Mouse (Mus musculus) frontal cortex, postnatal 25 days (tissue): ENCODE data around the gene Slc43a3.
"Not testable (repeated sequence)": the region's sequence is repeated elsewhere in the genome, so short reads cannot be mapped to it uniquely, and the experiment has no call there.

Experiments
- DNase-seq, 2 experiments: peaks; one replicate each; pipeline ENCODE4 v3.0.0; 2022; ENCODE audit warnings: low spot score in 2 of 2

Slc43a3 gene

DNA sequence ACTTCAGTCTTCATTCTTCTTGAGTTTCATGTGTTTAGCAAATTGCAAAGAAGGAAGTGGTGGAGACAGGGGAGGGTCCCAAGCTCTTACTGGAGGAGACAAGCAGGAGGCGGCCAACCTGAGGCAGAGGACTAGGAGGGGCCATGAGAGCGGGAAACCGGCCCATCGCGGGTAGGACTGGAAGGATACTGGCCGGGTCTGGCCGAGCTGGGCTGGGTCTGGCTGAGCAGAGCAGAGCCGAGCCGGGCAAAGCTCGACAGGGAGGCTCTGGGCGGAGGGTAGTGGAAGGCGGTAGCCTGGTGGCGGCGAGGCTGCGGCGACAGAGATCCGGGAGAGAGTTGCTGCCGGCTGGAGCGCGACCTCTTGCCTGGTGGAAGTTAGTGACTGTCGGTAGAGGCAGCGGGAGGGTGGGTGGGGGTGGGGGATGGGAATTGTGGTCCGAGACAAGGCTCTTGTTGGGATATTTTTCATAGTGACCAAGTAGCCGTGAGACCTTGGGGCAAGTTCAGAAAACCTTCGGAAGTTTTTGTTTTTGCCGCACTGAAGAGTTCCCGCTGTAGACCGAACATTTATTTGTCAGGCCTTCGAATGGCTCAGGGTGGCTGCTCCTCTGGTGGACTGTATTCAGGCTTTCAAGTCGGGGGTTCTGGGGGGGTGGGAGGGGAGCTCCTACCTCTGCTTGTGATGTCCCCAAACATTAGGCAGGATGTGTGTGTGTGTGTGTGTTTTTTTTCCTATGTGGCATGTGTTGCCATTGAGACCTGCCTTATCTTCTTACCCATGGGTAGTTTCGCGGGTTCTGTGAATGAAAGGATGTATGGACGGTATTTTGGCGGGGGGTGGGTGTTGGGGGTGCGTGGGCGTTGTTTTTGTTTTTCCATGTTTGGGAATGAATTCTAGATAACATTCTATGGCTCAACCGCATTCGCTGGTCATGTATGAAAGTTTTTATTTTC is at the start of gene Slc43a3:
Gene Slc43a3, plus strand, starts transcription at position 106 of the 956 bp plus-strand sequence.
- no peak for DNase-seq

DNA sequence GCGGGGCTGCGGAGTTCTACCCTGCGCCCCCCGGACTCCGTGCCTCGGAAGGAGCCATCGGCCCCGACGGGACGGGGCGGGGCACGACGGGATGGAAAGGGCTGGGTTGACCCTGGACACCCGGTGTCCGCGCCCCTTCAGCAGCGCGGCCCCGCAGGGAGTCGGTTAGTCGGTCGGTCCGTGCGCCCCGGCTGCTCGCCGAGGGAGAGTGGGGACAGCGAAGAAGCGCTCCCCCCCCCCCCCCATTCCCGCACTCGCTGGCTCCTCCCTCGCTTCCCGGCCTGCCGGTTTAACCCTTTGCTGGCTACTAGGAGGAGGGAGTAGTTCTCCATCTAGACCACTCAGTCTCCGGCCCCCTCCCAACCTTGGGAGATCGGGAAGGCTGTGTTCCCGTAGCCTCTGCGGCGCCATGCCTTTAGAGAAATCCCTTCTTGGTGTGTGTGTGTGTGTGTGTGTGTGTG is 49.5 kb upstream of the Slc43a3 start:
- no peak for DNase-seq

DNA sequence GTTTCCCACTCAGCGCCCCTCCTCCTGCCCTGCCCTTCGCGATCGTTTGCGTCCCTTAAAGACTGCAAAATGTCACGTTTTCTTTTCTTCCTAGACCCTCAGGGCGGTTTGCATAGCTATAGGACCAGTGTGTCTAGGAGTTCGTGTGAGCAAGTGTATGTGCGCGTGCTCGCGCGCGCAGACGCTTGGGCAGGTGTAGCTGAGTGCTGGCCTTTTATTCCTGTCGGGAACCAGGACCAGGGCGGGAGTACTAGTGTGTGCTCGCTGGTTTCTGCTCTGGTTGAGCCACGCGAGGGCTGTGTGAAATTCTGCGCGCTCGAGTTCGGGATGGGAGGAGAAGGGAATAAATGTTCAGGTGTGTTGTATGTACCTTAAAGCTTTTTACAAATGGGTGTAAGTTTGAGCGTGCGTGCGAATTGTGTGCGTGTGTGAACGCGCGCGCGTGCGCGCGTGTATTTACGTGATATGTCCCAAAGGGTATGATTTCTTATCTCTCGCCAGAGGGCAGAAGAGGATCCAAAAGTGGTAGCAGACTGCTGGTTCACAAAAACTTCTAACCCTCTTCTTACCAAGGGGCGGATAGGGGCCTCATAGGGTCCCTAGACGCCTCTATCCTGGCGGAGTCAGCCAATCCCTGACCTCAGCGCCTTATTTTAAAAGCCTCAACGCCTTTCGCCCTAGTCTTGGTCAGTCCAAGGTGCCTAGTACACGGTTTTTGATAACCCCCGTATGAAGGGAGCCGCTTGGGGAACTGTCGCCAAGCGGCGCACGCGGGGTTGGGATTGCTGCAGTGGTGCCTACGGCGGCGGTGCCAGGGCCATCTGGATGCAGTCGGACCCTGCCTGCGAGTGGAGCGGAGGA is 48.7 kb upstream of the Slc43a3 start:
- no peak for DNase-seq

DNA sequence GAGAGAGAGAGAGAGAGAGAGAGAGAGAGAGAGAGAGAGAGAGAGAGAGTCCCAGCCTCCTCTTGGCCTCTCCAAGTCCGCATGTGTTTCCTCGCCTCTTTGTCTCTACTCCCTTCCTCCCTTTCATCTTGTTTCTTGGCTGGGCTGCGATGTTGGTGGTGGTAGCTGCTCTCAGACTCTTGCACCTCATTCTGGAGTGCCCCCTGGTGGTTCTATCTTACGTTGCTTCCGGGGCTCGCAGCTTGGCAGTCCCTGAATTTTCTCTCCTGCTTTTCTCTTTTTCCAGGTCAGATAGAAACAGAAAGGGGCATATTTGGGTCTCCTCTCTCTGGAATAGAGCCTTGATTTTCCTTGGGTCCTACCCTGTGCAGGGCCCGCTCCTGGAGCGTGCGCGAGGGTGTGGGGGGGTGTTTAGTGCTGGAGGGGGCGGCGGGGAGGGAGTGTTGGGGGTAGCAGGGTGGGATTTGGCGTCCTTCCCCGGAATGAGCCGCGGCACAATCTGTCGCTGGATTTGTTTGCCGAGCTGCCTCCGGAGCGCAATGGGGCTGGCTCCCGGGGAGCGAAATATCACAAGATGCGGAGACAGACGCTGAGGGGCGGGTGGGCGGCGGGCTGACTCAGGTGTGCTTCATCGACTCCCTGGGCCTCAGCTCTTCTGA is 47.6 kb upstream of the Slc43a3 start:
- peak in 1 of 2 experiments; percentile 72 for DNase-seq

DNA sequence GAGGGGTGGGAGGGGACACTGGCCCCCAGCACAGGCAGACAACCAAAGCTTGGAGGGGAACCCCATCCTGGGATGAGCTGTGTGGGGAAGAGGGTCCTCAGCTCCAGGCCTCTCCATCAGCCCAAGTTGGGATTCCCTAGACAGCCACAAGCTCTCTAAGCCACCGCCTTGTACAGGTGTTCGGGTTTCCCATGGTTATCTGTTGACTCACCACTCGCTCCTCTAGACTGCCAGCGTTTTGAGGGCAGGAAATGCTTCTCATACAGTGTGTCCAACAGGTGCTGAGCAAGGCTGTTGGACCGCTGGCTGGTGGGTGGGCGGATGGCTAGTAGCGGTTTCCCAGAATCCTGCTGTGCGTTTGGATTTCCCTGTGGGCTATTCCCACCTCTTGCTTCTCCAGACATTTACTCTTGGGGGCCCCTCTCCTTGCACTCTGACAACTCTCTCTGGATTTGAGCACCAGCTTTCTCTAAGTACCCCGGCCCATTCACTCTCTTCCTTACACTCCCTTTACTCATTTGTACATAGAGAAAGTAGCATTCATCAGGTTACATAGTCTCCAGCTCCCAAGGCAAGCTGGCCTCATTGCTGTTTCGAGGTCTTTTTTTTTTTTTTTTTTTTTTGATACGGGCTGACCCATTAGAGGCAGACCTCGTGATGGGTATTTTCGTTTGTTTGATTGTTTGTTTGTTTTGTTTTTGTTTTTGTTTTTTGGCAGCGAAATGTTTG is 46.9 kb upstream of the Slc43a3 start:
- no peak for DNase-seq

DNA sequence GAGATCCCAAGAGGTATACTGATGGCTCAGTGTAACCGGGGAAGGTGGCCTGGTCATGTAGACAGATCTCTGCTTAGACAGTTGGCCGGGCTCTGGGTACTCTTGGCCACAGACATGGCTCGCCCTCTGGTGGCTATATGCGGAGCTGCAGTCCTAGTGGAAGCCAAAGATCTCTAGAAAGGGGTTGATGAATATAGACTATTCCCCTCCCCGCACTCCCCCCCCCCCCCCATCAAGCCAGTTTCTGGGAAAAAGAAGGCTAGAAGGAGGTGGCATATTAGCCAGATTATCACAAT is 46.4 kb upstream of the Slc43a3 start:
- DNase-seq = peak in 1 of 2 experiments; percentile 65

DNA sequence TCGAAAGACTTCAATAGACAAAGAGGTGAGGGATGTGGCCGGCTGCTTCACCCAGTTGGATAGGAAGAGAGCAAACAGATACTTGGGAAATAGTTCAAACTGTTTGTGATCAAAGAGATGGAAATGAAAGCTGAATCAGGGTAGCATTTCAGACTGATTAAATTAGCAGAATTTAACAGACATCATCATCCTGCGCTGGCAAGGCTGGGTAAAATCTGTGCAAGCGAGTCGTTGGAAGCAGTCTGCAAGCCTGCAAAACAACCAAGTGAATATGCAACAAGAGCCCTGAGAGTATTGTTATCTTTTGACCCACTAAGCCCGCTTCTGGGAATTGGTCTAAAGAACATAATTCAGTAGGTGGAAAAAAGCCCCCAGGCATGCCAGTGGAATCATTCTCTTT is 43.0 kb upstream of the Slc43a3 start:
- no peak for DNase-seq

DNA sequence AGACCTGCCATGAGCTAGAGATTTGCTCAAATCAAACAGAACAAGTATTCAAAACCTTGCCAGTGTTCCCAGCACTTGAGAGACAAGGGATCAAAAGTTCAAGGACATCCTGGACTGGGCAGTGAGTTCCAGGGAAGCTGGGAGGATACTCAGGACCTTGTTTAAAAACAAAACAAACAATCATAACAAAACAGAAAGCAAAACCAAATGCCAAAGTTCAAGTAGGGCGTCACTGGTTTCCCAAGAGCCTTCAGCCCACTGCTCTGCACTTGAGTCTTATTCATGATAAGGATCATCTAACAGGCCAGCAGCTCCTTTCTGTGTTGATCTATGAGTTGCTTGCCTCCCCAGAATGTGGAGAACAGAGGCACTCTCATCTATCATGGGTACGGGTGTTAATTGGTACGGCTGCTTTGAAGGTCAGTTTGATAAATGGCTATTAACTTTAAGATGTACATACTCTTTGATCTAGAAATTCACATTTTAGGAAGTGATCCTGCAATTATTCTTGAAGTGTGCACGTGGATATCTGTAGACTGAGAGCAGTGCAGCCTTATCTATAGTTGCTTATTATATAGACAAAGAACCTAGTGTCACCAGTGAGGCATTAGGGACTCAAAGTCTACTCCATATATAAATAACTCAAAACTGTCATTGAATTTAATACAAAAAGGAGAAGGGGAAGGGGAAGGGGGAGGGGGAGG is 40.7 kb upstream of the Slc43a3 start:
- DNase-seq = no peak

DNA sequence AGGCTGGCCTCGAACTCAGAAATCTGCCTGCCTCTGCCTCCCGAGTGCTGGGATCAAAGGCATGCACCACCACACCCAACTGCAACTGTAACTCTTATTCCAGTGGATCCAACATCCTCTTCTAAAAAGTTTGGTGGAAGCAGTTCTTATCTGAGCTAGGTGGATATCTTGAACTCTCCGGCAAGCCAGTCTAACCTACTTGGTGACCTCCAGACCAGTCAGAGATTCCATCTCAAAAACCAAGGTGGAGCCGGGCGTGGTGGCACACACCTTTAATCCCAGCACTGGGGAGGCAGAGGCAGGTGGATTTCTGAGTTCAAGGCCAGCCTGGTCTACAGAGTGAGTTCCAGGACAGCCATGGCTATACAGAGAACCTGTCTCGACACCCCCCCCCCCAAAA is 39.7 kb upstream of the Slc43a3 start:
- not testable (repeated sequence) for DNase-seq

DNA sequence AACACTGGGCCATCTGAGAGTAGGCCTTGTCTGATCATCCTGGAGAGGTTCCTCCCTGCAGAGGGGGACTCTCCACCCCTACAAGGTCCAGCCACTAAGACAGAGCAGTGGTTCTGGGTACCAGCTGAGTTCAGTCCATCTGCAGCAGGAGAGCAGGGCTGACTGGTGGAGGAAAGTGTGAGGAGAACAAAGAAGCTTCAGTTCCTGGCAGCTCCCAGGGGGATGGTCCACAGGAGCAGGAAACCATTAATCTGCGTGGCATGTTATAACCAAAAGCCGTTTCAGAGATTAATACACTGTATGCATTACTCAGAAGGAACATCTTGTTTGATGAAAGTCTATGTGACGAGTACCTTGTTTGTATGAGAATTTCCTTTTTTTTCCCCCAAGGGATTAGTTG is 23.7 kb upstream of the Slc43a3 start:
- DNase-seq = no peak

DNA sequence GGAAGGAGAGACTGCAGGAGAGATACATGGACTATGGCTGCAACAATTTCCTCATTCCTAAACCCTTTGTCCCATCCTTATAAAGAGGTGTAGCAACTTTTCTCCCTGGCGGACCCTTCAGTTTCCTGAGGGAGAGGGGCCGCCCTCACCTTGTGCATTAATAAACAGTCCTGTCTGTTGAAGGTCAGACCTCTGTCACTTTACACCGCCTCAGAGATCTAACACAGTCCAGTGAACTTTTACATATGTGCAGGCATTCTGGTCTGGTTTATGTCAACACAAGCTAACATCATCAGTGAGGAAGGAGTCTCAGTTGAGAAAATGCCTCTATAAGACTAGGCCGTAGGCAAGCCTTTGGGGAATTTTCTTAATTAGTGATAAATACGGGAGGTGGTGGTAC is 22.5 kb upstream of the Slc43a3 start:
- no peak for DNase-seq

DNA sequence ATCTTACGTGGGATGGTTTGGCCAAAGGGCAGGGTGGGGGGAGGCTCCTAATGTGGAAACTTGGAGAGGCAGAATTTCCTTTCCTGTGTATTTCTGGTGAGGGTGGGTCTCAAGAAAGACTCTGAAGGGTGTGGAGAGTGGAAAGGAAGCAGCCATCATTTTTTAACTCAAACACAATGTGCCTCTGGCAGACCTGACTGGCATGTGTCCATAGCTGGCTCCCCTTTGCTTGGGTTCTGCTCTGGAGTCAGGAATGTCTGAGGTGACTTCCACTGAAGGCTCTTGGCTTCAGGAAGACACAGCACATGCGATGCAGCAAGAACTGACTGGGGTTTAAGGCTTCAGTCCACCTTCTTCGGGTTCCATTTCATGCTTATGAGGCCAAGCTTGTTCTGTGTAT is 21.0 kb upstream of the Slc43a3 start:
- DNase-seq = no peak

DNA sequence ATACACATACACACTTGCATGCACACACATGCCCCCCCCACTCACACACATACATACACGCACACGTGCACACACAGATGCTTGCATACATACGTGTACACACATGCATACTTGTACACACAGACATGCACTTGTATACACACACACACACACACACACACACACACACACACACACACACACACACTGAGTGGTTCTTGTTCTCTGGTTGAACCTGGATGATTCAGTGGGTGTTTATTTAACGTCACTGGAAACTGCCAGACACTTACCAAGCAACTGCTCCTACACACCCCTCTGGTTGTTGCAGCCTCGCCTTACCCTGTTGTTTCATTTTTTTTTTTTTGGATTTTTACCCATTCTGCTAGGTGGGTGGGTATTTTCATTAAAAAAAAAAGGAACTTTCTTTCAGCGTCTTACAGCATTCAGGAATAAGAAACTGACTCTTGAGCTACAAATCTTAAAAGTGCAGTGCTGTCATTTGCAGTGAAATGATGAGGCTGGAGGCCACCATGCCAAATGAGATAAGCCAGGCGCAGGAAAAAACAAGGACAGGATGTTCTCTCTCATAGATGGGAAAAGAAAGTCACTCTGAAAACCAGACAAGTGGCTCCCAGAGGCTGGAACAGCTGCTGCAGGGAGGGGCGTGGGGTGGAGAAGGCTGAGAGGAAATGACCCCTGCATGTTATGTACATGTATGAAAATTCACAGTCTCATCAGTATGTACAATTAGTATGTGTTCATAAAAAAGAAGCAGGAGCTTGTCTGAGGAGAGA is 19.6 kb upstream of the Slc43a3 start:
- DNase-seq = no peak

DNA sequence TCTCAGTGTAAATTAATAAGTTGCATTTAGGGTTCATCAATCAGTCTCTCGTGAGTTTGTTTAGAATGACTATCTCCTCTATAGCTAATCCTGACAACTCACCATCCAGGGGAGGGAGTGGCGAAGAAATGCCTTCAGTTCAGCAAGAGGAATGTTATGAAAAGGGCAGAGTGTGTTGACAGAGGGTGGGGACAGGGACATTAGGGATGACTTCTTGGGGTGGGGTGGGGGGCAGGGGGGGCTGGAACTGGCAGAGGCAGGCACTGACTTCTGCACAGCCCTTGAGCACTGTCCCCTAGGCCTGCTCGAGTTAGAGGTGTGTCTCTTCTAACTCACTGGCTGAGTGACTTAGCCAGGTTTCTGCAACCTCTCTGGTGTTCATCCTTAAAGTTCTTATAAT is 18.2 kb upstream of the Slc43a3 start:
- no peak for DNase-seq

DNA sequence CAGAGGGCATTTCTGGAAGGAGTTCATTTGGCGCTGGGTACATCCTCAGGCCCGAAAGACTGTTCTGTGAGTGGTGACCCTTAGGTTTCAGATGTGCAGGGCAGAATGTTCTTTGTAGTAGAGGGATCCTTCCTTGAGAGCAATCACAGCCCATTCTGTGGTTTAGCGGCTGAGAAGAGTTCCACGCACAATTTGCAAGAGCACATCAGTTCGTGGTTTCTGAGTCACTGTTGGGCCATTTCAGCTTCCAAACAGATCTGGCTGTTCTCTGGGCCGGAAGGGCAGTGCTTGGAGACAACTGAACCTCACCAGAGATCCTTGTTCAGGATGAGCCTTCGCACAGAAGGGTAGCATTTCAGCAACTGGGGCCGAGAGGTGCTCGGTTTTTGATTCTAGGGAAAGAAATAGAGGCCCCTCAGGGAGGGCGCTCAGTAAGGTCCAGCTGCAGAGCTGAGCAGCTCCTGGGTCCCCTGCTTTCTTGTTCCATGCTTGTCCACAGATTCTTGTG is 16.7 kb upstream of the Slc43a3 start:
- DNase-seq = no peak

DNA sequence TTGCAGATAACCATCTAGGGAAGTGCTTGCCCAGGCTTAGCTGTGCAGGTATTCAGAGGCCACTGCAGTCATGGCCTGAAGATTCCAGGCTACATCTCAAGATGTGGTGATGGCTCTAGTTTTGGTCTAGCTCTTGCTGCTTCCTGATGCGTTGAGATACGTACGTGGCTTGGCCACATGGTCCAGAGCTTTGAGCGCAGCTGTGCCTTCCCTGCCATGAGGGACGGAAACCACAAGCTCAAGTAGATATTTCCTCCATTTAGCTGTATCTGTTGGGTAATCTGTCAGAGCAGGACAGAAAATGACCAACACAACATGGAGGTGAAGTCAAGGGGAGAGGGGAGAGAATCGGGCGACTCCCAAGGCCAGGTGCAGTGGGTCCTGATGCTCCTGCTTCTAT is 6.2 kb upstream of the Slc43a3 start:
- no peak for DNase-seq

DNA sequence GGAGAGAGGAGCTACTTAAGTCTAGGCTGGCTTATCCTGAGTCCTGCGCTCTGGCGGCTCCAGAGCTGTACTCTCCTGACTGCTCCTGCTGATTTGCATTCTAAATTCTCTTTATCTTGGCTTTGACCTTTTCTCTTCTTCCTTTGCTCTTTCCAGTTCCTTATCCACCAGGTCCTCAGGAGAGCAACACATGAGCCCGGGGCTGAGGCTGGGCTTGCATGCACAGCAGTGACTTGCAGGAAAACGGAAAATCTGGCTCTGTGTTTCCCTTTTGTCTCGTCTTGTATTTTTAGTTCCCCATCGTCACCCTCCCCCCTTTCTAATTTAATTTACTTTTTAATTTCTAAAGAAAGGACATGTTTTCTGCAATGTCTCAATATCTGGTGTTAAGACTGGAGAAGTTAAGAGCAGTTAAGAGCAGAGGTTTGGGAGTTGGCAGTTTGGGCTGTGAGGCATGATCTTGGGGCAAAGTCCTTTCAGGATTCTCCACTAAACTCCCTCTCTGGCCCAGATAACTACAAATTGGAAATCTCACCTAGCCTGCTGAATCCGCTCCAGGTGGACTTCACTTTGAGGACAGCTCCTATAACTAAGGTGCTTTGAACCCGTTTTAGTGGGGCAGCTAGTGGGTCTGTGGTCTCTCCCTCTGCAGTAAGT is 2.3 kb upstream of the Slc43a3 start:
- DNase-seq = no peak

DNA sequence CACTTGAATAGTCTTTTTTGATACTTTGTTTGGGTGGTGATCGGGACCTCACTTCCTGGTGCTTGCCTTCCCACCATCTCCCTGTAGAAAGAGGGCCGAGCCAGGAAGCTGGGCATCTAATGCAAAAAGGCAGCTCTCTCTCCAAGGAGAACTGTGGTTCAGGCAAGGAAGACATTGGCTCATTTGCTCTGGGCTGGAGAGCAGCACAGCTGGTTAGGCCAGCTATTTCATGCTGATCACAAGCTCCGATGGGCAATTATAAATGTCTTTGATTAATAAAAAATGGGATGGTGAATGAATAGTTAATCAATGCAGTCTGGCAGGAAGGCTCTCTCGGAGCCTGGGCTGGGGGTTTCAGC is 1.8 kb upstream of the Slc43a3 start:
- DNase-seq = no peak

DNA sequence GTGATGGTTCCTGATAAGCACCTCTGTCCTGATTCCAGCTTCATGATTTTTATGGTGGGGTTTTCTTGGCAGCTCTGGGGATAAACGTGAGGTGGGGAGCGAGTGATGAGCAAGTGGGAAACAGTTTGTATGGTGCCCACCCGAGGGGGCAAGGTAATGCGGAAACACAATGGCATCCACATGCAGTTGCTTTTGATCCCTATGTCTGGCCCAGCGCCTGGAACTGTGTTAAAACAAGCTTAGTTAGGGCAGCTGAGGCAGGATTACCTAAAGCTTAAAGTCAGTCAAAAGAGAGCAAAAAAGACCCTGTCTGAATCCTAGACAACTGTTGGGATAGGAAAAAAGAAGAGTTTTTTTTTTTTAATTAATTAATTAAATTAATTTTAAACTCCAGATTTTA is 1.3 kb upstream of the Slc43a3 start:
- DNase-seq = no peak
